Mouse (Mus musculus): ENCODE results near the gene Gm4737.

GRCm38 (mm10) chr16:46117645-46118044 is 37.2 kb downstream of the Gm4737 start:
- TF ChIP-seq CTCF (IDR thresholded peaks at IDR 0.05; ENCODE audit: borderline replicate concordance, insufficient read depth, low read depth, low read length) (no peak), POLR2A (IDR thresholded peaks at IDR 0.05; ENCODE audit: borderline replicate concordance, insufficient read depth, low read length) (no peak)
